Mouse (Mus musculus) E14TG2a.4 (cell line): ENCODE measurements around the gene Frmd4b.

Experiments used
- CTCF ChIP-seq: conservative IDR thresholded peaks from 2 replicates; pipeline ENCODE4 v1.5.1; 2014; ENCODE audit warnings: low read length
- NANOG ChIP-seq: IDR thresholded peaks from 2 replicates; pipeline ENCODE4 v1.6.1; 2014; ENCODE audit warnings: borderline replicate concordance, low read length, mixed read lengths
- POU5F1 ChIP-seq: IDR thresholded peaks from 2 replicates; pipeline ENCODE4 v1.6.1; 2014; ENCODE audit warnings: low read length, borderline replicate concordance

DNA sequence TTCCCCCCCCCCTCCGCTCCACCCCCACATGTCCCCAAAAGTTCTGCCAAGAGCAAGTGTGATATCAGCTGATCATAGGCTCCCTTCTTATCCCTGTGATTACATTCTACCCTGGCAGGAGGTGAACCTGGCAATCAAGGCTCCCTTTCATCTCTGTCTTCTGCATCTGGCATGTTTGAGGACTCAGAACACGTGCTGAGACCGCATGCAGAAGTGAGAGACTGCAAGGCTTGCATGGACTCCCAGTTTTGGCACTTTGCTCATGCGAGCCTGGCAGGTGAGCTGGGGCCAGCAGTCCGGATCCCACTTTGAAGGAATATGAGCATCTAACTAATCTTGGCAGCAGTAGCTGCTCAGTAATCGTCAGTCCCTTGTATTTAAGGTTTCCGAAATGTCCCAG lies 39.1 kb downstream of the Frmd4b start:
- TF ChIP-seq CTCF (no peak), POU5F1 (no peak), NANOG (no peak)
